Mouse (Mus musculus) hindbrain, embryonic 13.5 days (tissue): ENCODE measurements around the gene Cdyl. TPM values are rescaled to one million over a fixed set of nuclear protein-coding genes. Genes with fewer than 3 reads are reported as not detected.
A peak's percentile ranks its signal among the peaks of the same experiment; 100 is the strongest.

Experiments
- ATAC-seq: fragments of 200-750 bp; cut with Nextera tagmentation; 2 replicates; pipeline ENCODE4 v1.8.0; 2017; ENCODE audit warnings: moderate TSS enrichment; ENCODE audit not compliant: low FRiP score
- H3K27ac ChIP-seq: fragments of 300-500 bp; sonication (generic); 2 replicates; pipeline ENCODE4 v1.5.1; 2015; ENCODE audit warnings: inconsistent platforms, mild to moderate bottlenecking, moderate library complexity
- H3K27me3 ChIP-seq: fragments of 300-500 bp; sonication (generic); 2 replicates; pipeline ENCODE4 v1.6.1; 2015; ENCODE audit warnings: mild to moderate bottlenecking, inconsistent platforms
- H3K36me3 ChIP-seq: fragments of 300-500 bp; sonication (generic); 2 replicates; pipeline ENCODE4 v1.6.1; 2015; ENCODE audit warnings: mild to moderate bottlenecking, inconsistent platforms
- H3K4me1 ChIP-seq: fragments of 300-500 bp; sonication (generic); replicated peaks from 2 replicates; pipeline ENCODE4 v1.6.1; 2015; ENCODE audit warnings: inconsistent platforms
- H3K4me2 ChIP-seq: fragments of 300-500 bp; sonication (generic); 2 replicates; pipeline ENCODE4 v1.6.1; 2015; ENCODE audit warnings: inconsistent platforms, mild to moderate bottlenecking, moderate library complexity
- H3K4me3 ChIP-seq: fragments of 300-500 bp; sonication (generic); 2 replicates; pipeline ENCODE4 v1.5.1; 2015; ENCODE audit warnings: mild to moderate bottlenecking, inconsistent platforms
- H3K9ac ChIP-seq: fragments of 300-500 bp; sonication (generic); 2 replicates; pipeline ENCODE4 v1.6.1; 2015; ENCODE audit warnings: mild to moderate bottlenecking, inconsistent platforms
- H3K9me3 ChIP-seq: fragments of 300-500 bp; sonication (generic); 2 replicates; pipeline ENCODE4 v1.6.1; 2016; ENCODE audit warnings: inconsistent platforms
- WGBS: fragments of 180-500 bp; shearing (Covaris S2); methylation state at CpG from one replicate; pipeline ENCODE4 v1.1.7; 2015; 5-methylcytosine and 5-hydroxymethylcytosine counted together
- polyA plus RNA-seq: library from polyadenylated mRNA; unstranded; fragments of >200 nt; fragmentation: Nextera tagmentation; extraction: Ambion mirVana; gene quantifications from 2 replicates; pipeline ENCODE4 v1.2.1, GENCODE M21; 2015

Gene Cdyl
- polyA plus RNA-seq, 1 experiment from 2014 or later: 5.8 TPM

DNA sequence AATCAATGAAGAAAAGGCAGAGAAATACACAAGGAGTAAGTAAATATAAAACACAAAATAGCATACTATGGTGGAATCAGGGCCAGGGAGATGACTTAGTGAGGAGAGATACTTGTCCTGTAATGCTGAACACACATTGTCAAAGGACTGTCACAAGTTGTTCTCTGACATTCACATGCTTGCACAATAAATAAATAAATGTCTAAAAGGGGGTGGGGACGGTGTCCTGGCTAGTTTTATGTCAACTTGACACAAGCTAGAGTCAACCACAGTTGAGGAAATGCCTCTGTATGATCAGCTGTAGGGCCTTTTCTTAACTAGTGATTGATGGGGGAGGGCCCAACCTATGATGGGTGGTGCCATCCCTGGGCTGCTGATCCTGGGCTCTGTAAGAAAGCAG, 63.4 kb downstream of the Cdyl start:
- H3K27ac ChIP-seq: no peak overlapping the region
- ATAC-seq: no peak
- no peak overlapping the region for H3K4me2 ChIP-seq
- WGBS: 81% methylated on average over 1 of the region's 1 CpGs
- H3K9me3 ChIP-seq: no peaks in the 10 kb centered on the region
- H3K4me3 ChIP-seq: no peak overlapping the region
- no peaks in the 10 kb centered on the region for H3K4me1 ChIP-seq
- H3K9ac ChIP-seq: no peak overlapping the region
- no peaks in the 10 kb centered on the region for H3K27me3 ChIP-seq
- no peaks in the 10 kb centered on the region for H3K36me3 ChIP-seq

DNA sequence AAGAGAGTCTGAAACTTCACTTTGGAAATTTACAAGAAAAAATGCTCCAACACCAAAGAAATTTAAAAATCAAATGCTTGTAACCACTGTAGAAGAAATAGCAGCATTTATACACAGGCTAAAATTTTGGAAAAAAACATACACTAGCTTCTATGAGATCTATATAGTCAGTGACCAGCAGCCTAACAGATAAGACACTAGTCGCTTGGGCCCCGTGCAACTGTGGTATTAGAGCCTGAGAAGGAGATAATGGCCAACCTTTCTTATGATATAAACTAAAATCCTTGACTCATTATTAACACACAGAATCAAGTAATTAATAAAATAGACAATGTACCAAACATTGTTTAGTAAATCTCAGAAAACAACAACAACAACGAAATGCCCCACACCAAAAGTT, 66.4 kb downstream of the Cdyl start:
- Histone ChIP-seq H3K4me3 (no peak overlapping the region), H3K27me3 (no peaks in the 10 kb centered on the region), H3K9me3 (no peaks in the 10 kb centered on the region), H3K4me2 (no peak overlapping the region), H3K36me3 (no peaks in the 10 kb centered on the region), H3K9ac (no peak overlapping the region), H3K4me1 (no peaks in the 10 kb centered on the region), H3K27ac (no peak overlapping the region)
- ATAC-seq: no peak
- 96% methylated on average over 3 of the region's 3 CpGs for WGBS

DNA sequence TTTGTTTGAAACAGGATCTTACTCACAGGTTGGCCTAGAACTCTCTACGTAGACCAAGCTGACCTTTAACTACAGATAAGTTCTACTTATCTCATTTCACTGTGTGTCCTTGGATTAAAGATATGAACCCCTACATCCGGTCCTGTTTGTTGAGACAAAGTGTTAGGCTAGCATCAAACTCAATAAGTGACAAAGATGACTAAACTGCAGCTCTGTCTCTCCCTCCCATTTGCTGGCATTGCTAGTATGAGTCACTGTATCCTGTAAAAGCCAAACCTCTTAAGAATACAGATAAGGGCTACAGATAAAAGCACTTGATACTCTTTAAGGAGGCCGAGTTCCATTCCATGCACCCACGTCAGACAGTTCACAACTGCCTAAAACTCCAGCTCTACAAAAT, 72.5 kb downstream of the Cdyl start:
- Histone ChIP-seq H3K9ac (no peak overlapping the region), H3K36me3 (no peaks in the 10 kb centered on the region), H3K27me3 (no peaks in the 10 kb centered on the region), H3K4me2 (no peak overlapping the region), H3K9me3 (no peaks in the 10 kb centered on the region), H3K4me1 (no peaks in the 10 kb centered on the region), H3K4me3 (no peak overlapping the region), H3K27ac (no peak overlapping the region)
- no peak for ATAC-seq
- 90% methylated on average over 4 of the region's 4 CpGs for WGBS

DNA sequence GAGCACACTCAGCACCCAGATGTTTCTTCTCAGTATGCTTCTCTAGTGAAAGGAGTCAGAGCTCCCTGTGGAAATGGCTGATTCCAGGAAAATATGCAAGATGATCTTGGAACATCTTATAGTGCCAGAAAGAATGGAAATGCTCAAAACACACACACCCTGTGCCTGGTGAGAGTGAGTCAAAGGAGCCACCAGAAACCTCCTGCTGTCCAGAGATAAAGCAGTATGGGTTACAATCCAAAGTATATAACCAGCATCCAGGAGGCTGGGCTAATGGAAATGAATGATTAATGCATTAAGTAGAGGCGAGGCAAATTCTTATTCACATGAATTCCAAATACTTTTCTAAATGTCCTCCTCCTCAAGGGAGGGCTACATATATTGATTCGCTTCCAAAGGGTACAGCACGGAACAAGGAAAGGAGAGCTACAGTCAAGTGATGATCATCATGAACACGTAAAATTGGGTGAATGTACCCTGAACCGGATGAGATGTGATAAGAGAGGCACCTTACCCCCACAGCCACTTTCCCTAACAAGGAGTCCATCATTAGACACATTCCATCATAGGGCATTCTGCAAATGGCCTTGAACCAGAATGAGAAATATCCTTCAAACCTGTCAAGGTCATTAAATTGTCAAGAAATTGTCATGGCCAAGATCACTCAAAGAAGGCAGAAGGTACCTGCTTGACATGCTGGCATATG, 73.4 kb downstream of the Cdyl start:
- 93% methylated on average over 5 of the region's 5 CpGs for WGBS
- ATAC-seq: no peak

DNA sequence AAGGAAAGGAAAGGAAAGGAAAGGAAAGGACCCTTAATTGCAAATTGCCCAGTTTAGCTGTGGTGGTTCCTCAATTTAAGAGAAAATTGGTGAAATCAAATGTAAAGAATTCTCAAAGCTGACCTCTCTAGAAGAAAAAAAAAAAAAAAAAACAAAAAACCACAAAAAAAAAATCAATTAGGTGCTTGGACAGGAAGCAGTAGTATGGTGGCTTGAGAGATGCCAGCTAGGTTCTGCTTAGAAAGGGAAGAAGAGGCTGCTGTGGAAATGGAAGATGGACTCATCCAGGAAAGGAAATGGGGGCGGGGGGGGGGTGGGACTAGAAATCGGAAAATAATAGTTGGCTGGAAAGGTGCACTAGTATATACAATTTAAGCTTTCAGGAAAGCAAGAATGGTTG, 77.9 kb downstream of the Cdyl start:
- no peak overlapping the region for H3K9ac ChIP-seq
- H3K4me2 ChIP-seq: no peak overlapping the region
- no peaks in the 10 kb centered on the region for H3K9me3 ChIP-seq
- WGBS: 6% methylated on average over 2 of the region's 2 CpGs
- no peak overlapping the region for H3K27ac ChIP-seq
- peaks cover 5% of the 10 kb centered on the region for H3K4me1 ChIP-seq
- no peak overlapping the region for H3K4me3 ChIP-seq
- peaks cover 33% of the 10 kb centered on the region for H3K27me3 ChIP-seq
- no peak for ATAC-seq
- no peaks in the 10 kb centered on the region for H3K36me3 ChIP-seq

More for the DNA sequence above, 73.4 kb downstream of the Cdyl start:
- Histone ChIP-seq H3K27ac (no peak overlapping the region), H3K4me2 (no peak overlapping the region), H3K9ac (no peak overlapping the region), H3K4me1 (no peaks in the 10 kb centered on the region), H3K4me3 (no peak overlapping the region), H3K27me3 (peaks cover 3% of the 10 kb centered on the region), H3K36me3 (no peaks in the 10 kb centered on the region), H3K9me3 (no peaks in the 10 kb centered on the region)

DNA sequence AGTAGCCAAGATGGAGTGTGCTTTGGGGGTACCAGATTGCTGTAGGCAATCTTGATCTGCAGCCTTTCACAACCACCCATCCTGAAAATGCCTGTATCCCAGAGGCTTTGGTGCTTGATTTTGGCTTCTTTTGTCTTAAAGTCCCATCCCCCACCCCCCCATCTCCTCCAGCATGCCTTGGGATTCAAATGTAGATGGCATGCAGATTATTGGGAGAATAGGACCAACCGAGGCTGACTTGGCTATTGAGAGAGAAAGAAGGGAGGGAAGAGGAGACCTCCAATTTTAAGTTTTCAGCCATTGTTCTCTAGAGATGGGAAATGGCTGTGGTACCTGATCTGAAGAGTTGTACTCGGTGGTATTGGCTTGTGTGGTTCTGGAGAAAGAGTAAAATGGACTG, 78.6 kb downstream of the Cdyl start:
- Histone ChIP-seq H3K4me2 (no peak overlapping the region), H3K4me1 (peaks cover 11% of the 10 kb centered on the region), H3K36me3 (no peaks in the 10 kb centered on the region), H3K9ac (no peak overlapping the region), H3K27ac (no peak overlapping the region), H3K4me3 (no peak overlapping the region), H3K9me3 (no peaks in the 10 kb centered on the region), H3K27me3 (peaks cover 33% of the 10 kb centered on the region)
- 10% methylated on average over 2 of the region's 2 CpGs for WGBS
- no peak for ATAC-seq

DNA sequence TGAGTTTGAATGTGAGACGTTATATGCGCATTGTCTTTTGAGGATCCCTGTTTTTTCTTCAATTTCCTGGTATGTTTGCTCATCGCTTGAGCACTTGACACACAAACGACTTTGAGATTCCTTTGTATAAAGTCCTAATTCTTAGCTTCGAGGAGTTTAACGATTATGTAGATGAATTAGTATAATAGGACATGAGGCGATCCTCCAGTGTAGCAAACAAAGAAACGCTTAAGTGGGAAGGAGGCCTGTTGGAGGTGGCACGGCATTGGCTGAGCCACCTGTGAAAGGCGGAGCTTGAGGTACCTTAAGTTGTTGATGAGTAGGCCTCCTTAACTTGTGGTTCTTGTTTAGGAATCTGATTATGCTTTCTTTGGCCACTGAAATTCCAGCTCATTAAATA, 79.8 kb downstream of the Cdyl start:
- Histone ChIP-seq H3K9me3 (no peaks in the 10 kb centered on the region), H3K36me3 (no peaks in the 10 kb centered on the region), H3K27me3 (peaks cover 33% of the 10 kb centered on the region), H3K4me1 (peaks cover 19% of the 10 kb centered on the region), H3K27ac (no peak overlapping the region), H3K4me2 (no peak overlapping the region), H3K4me3 (no peak overlapping the region), H3K9ac (no peak overlapping the region)
- no peak for ATAC-seq
- 6% methylated on average over 10 of the region's 10 CpGs for WGBS

DNA sequence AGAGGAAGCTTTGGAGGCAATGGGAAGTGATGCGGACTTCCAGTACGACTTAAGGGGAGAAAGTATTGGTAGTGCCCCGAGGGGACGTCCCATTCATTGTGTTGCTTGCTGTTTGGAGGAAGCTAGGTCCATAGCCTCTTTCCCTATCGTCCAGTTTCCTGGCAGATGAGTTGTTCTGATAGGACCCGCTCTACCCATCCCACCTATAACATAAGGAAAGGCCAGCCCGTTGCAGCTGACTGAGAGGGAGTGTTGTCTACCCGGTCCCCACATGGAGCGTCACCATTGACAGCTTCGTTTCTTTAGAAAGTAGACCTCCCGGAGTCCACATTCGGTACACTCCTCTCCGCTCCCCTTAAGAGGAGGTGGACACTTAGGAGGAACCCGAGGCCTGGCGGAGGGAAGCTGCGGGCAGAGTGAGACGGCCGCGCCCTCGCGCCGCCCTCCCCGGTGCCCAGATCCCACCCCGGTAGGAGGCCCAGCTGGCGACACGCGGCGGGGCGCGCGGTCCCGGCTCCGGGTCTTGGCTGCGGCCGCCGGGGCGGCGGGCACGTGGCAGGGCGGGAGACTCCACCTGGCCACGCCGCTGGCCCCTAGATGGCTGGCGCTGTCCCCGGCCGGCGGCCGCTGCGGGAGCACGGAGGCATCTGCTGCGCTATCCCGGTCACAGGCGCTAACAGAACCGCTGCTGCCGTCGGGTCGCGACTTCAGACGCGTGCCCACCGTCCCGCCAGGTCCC, 80.8 kb downstream of the Cdyl start:
- H3K9ac ChIP-seq: peak overlapping the region; percentile 90
- under 1% methylated on average over 58 of the region's 61 CpGs for WGBS
- H3K9me3 ChIP-seq: no peaks in the 10 kb centered on the region
- H3K4me1 ChIP-seq: peaks cover 19% of the 10 kb centered on the region
- H3K4me3 ChIP-seq: peak overlapping the region; percentile 87
- H3K27me3 ChIP-seq: peaks cover 33% of the 10 kb centered on the region
- ATAC-seq: peak; percentile 84
- peak overlapping the region; percentile 81 for H3K4me2 ChIP-seq
- H3K27ac ChIP-seq: no peak overlapping the region
- H3K36me3 ChIP-seq: no peaks in the 10 kb centered on the region

DNA sequence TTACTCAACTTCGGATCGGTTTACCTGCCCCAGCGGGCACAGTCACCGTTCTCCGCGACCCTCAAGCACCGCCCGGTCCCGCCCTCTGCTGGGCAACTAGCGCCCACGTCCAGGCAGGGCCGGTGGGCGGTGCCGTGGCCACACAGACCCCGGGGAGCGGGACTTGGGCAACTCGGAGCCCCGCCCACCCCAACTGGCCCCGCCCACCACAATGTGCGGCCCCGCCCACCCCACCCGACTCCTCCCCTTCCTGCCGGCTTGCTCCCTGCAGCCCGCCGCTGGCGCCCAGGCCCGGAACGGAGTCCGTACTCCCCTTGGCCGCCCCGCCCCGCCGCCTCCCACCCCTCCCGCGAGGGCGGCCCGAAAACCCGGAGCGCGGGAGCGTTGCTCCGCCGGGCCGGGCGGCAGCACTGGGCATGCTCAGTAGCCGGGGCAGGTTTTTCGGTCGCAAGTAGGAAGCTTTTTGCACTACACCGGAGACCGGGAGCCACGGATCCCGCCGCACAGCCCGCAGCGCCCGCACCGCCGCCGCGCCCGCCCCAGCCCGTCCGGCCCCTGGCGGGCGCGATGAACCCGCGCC, 81.5 kb downstream of the Cdyl start:
- peak overlapping the region; percentile 81 for H3K4me2 ChIP-seq
- H3K9me3 ChIP-seq: no peaks in the 10 kb centered on the region
- H3K27me3 ChIP-seq: peaks cover 33% of the 10 kb centered on the region
- peak overlapping the region; percentile 90 for H3K9ac ChIP-seq
- peak; percentile 95 for ATAC-seq
- 0 out of 2 replicates have a peak, but pooled peaks cover under 1% of the 10 kb centered on the region for H3K36me3 ChIP-seq
- peak overlapping the region; percentile 87 for H3K4me3 ChIP-seq
- WGBS: 1% methylated on average over 56 of the region's 68 CpGs
- peaks cover 19% of the 10 kb centered on the region for H3K4me1 ChIP-seq
- peak overlapping the region; percentile 86 for H3K27ac ChIP-seq

DNA sequence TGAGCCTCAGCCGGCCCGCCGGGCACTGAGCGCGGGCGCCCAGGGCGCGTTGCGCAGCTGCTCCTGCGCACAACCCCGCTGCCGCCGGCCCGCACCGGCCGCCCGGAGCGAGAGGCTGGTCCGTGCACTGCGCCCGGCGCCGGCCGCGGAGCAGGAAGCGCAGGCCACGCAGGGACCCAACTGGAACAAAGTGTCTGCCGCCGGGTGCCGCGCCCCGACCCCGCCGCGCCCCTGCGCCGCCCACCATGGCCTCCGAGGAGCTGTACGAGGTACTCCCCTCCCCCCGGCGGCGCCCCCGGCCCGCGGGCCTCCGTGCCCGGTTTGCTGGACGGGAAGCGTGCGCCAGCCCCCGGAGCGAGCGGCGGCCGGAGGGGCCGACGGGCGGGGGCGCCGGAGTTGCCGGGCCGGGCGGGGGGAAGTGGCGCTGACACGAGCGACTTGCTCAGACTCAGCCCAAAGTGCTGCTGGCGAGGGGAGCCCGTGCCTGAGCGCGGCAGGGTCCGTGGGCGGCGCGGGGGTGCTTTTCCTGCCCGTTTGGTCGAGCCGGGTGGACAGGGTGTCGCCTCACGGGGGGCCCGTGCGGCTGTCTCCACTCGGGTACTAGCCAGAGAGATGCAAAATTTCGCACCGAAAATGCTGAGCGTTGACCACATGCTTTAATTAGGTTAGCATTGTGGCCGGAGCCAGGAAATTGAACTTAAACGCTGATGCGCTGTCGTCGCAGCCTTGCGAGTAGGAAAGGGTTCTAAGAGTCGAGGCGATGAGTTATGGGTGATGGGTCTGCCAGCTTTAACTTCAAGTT, 82.2 kb downstream of the Cdyl start:
- Histone ChIP-seq H3K4me3 (peak overlapping the region; percentile 87), H3K9me3 (peaks cover 7% of the 10 kb centered on the region), H3K4me2 (peak overlapping the region; percentile 81), H3K27ac (peak overlapping the region; percentile 86), H3K9ac (peak overlapping the region; percentile 90), H3K27me3 (peaks cover 33% of the 10 kb centered on the region), H3K36me3 (0 out of 2 replicates have a peak, but pooled peaks cover 7% of the 10 kb centered on the region), H3K4me1 (peaks cover 19% of the 10 kb centered on the region)
- 1% methylated on average over 72 of the region's 93 CpGs for WGBS
- peak; percentile 84 for ATAC-seq

DNA sequence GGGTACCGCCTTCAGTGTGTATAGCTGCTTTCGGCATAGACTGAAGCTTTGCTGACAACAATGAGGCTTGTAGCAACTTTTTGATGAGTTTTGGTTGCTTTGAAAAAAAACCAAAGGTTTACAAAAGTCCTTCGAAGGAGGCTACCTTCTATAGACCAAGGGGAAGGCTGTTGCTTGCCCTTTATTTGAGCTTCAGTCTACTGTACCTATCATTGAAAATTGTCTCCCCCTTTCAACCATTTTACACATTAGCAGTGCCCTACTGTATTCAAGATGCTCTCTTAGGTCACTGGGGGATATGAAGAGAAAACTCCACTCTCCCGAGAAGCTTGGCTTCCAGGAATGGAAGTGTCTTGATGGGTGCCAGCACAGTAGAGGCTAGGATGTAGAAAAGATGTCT, 83.1 kb downstream of the Cdyl start:
- 0 out of 2 replicates have a peak, but pooled peaks cover 8% of the 10 kb centered on the region for H3K36me3 ChIP-seq
- H3K4me3 ChIP-seq: peak overlapping the region; percentile 87
- ATAC-seq: no peak
- peak overlapping the region; percentile 90 for H3K9ac ChIP-seq
- H3K9me3 ChIP-seq: peaks cover 15% of the 10 kb centered on the region
- peaks cover 33% of the 10 kb centered on the region for H3K27me3 ChIP-seq
- H3K27ac ChIP-seq: no peak overlapping the region
- peaks cover 19% of the 10 kb centered on the region for H3K4me1 ChIP-seq
- peak overlapping the region; percentile 81 for H3K4me2 ChIP-seq
- 45% methylated on average over 4 of the region's 4 CpGs for WGBS

DNA sequence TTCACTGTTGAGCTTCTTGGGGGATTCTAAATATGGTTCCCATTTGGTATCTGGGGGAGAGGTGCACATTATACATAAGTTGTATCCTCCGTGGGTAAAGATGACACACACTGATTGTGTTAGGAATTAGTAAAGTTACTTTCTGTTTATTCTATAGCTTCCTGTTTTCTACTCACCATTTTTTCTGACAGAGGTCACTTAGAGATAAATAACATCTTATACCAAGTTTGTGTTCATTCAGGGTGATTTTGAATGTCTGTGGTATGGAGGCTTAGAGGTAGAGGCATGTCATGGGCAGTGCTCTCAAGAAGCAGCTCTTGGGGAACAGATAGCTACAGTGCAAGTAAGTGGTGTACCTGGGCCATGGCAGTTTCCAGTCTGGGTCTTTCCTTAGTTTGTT, 83.6 kb downstream of the Cdyl start:
- H3K36me3 ChIP-seq: 0 out of 2 replicates have a peak, but pooled peaks cover 10% of the 10 kb centered on the region
- H3K4me1 ChIP-seq: peaks cover 19% of the 10 kb centered on the region
- no peak overlapping the region for H3K27ac ChIP-seq
- 76% methylated on average over 1 of the region's 1 CpGs for WGBS
- peaks cover 28% of the 10 kb centered on the region for H3K27me3 ChIP-seq
- H3K9ac ChIP-seq: no peak overlapping the region
- H3K4me2 ChIP-seq: peak overlapping the region; percentile 81
- ATAC-seq: no peak
- peak overlapping the region; percentile 87 for H3K4me3 ChIP-seq
- H3K9me3 ChIP-seq: peaks cover 18% of the 10 kb centered on the region
